Mouse (Mus musculus) cerebellum, adult (tissue): ENCODE measurements at regions not wholly inside any gene's neighbourhood (a gene's known extent, or its start where the extent isn't known, plus 50 kb on each side); places are given as distances from the start of the nearest gene placed in this dataset.
"Not testable (repeated sequence)": the region's sequence is repeated elsewhere in the genome, so short reads cannot be mapped to it uniquely, and the experiment has no call there.

ENCODE experiments used
- ATAC-seq: cut with Nextera tagmentation; 2 replicates; pipeline ENCODE4 v1.9.2; 2017; ENCODE audit warnings: mild to moderate bottlenecking, moderate library complexity, mixed read lengths; ENCODE audit not compliant: insufficient number of reproducible peaks, low FRiP score, low TSS enrichment

GRCm38 (mm10) chr11:40539776-40540175 is 155.2 kb downstream of the Mat2b start:
- no peak for ATAC-seq

GRCm38 (mm10) chr11:40536236-40536765 is 158.7 kb downstream of the Mat2b start:
- no peak for ATAC-seq

- no peak for ATAC-seq
Observed at GRCm38 (mm10) chr11:40510325-40511239, 184.4 kb downstream of the Mat2b start.

- ATAC-seq = no peak
Observed at GRCm38 (mm10) chr11:40491599-40491998, 203.4 kb downstream of the Mat2b start.

GRCm38 (mm10) chr11:40478171-40478570 is 216.8 kb downstream of the Mat2b start:
- not testable (repeated sequence) for ATAC-seq

GRCm38 (mm10) chr11:40477294-40477693 is 217.7 kb downstream of the Mat2b start:
- no peak for ATAC-seq

GRCm38 (mm10) chr11:40469080-40469705 is 225.8 kb downstream of the Mat2b start:
- ATAC-seq = no peak

GRCm38 (mm10) chr11:40456571-40456970 is 238.4 kb downstream of the Mat2b start:
- no peak for ATAC-seq

- ATAC-seq = not testable (repeated sequence)
Observed at GRCm38 (mm10) chr11:40454994-40455393, 240.0 kb downstream of the Mat2b start.

GRCm38 (mm10) chr11:40446846-40447245 is 248.2 kb downstream of the Mat2b start:
- ATAC-seq = no peak

GRCm38 (mm10) chr11:40434002-40434401 is 261.0 kb downstream of the Mat2b start:
- ATAC-seq = no peak

- ATAC-seq = no peak
Observed at GRCm38 (mm10) chr11:40428858-40429257, 266.1 kb downstream of the Mat2b start.

GRCm38 (mm10) chr11:40424316-40424715 is 270.7 kb downstream of the Mat2b start:
- ATAC-seq = no peak

- no peak for ATAC-seq
Observed at GRCm38 (mm10) chr11:40407571-40407970, 287.4 kb downstream of the Mat2b start.

- no peak for ATAC-seq
Observed at GRCm38 (mm10) chr11:40402249-40402648, 292.8 kb downstream of the Mat2b start.

GRCm38 (mm10) chr11:40397453-40398104 is 297.4 kb downstream of the Mat2b start:
- ATAC-seq = no peak

GRCm38 (mm10) chr11:40395331-40395730 is 299.7 kb downstream of the Mat2b start:
- ATAC-seq = no peak

- ATAC-seq = no peak
Observed at GRCm38 (mm10) chr11:40394864-40395266, 300.1 kb downstream of the Mat2b start.

- ATAC-seq = no peak
Observed at GRCm38 (mm10) chr11:40394283-40394758, 300.7 kb downstream of the Mat2b start.

GRCm38 (mm10) chr11:40380696-40381095 is 314.3 kb downstream of the Mat2b start:
- ATAC-seq = no peak

GRCm38 (mm10) chr11:40371696-40372095 is 323.3 kb downstream of the Mat2b start:
- no peak for ATAC-seq
